Mouse (Mus musculus) G1E (cell line): ENCODE data around the gene Ly6g.

Experiments used
- CTCF ChIP-seq: IDR thresholded peaks from 2 replicates; pipeline ENCODE4 v1.5.1; 2012; ENCODE audit warnings: low read depth, low read length, inconsistent platforms, mixed read lengths
- GATA1 ChIP-seq: IDR thresholded peaks from 2 replicates; pipeline ENCODE4 v1.6.1; 2012; ENCODE audit warnings: borderline replicate concordance, low read length, inconsistent platforms, mixed read lengths
- GATA2 ChIP-seq: IDR thresholded peaks from 2 replicates; pipeline ENCODE4 v1.6.1; 2012; ENCODE audit warnings: low read depth, low read length, inconsistent platforms, borderline replicate concordance
- POLR2AphosphoS5 ChIP-seq: IDR thresholded peaks from 2 replicates; pipeline ENCODE4 v1.6.1; 2012; ENCODE audit warnings: low read depth, low read length, inconsistent platforms; ENCODE audit not compliant: insufficient replicate concordance
- TAL1 ChIP-seq: conservative IDR thresholded peaks from 2 replicates; pipeline ENCODE4 v1.6.1; 2012; ENCODE audit warnings: low read depth, low read length, inconsistent platforms, mixed read lengths

GRCm38 (mm10) chr15:75153087-75153486, 2.0 kb upstream of the Ly6g start:
- no peak for TF ChIP-seq CTCF
- TF ChIP-seq POLR2AphosphoS5, result no peak
- TF ChIP-seq GATA1, result no peak
- no peak for TF ChIP-seq TAL1
- no peak for TF ChIP-seq GATA2
